Mouse (Mus musculus): ENCODE measurements around the gene Cdr2. TPM values are rescaled to one million over a fixed set of nuclear protein-coding genes. Genes with fewer than 3 reads are reported as not detected.
"Not testable (repeated sequence)": the region's sequence is repeated elsewhere in the genome, so short reads cannot be mapped to it uniquely, and the experiment has no call there.

Gene Cdr2
- polyA plus RNA-seq, 1 experiment from 2014 or later: 12.1 TPM

GRCm38 (mm10) chr7:120960116-120960515, 22.0 kb downstream of the Cdr2 start:
- Histone ChIP-seq H3K4me2 (ENCODE audit: low read depth, low read length) (no peak overlapping the region), H3K4me1 (ENCODE audit: control insufficient read depth, insufficient read depth, low read length) (no peaks in the 10 kb centered on the region), H3K36me3 (ENCODE audit: control insufficient read depth, insufficient read depth) (peaks cover 20% of the 10 kb centered on the region), H3K27me3 (ENCODE audit: control insufficient read depth, insufficient read depth, low read length) (no peaks in the 10 kb centered on the region), H3K9me3 (replicated peaks; ENCODE audit: control insufficient read depth, low read length) (no peaks in the 10 kb centered on the region), H3K9ac (ENCODE audit: low read length) (no peak overlapping the region), H3K4me3 (ENCODE audit: low read length) (no peak overlapping the region), H3K27ac (ENCODE audit: low read length) (no peak overlapping the region)
- WGBS: 92% methylated on average over 2 of the region's 2 CpGs
- no peak for ATAC-seq (replicated peaks; ENCODE audit: extremely low read depth, insufficient read depth, low FRiP score)

- H3K27ac ChIP-seq (ENCODE audit: low read length); H3K27me3 ChIP-seq (ENCODE audit: control insufficient read depth, insufficient read depth, low read length); H3K4me3 ChIP-seq (ENCODE audit: low read length); H3K9me3 ChIP-seq (replicated peaks; ENCODE audit: control insufficient read depth, low read length); H3K4me1 ChIP-seq (ENCODE audit: control insufficient read depth, insufficient read depth, low read length); H3K9ac ChIP-seq (ENCODE audit: low read length); H3K4me2 ChIP-seq (ENCODE audit: low read depth, low read length); ATAC-seq (replicated peaks; ENCODE audit: extremely low read depth, insufficient read depth, low FRiP score): not testable (repeated sequence)
- 82% methylated on average over 7 of the region's 7 CpGs for WGBS
- H3K36me3 ChIP-seq (ENCODE audit: control insufficient read depth, insufficient read depth): peaks cover 21% of the 10 kb centered on the region
These were observed 28.5 kb downstream of the Cdr2 start for GRCm38 (mm10) chr7:120953591-120953990.

GRCm38 (mm10) chr7:120943936-120944509, 38.1 kb downstream of the Cdr2 start:
- no peak overlapping the region for H3K4me2 ChIP-seq (ENCODE audit: low read depth, low read length)
- ATAC-seq (replicated peaks; ENCODE audit: extremely low read depth, insufficient read depth, low FRiP score): no peak
- no peak overlapping the region for H3K9ac ChIP-seq (ENCODE audit: low read length)
- H3K4me1 ChIP-seq (ENCODE audit: control insufficient read depth, insufficient read depth, low read length): no peaks in the 10 kb centered on the region
- no peaks in the 10 kb centered on the region for H3K9me3 ChIP-seq (replicated peaks; ENCODE audit: control insufficient read depth, low read length)
- 70% methylated on average over 8 of the region's 8 CpGs for WGBS
- no peaks in the 10 kb centered on the region for H3K27me3 ChIP-seq (ENCODE audit: control insufficient read depth, insufficient read depth, low read length)
- peaks cover 45% of the 10 kb centered on the region for H3K36me3 ChIP-seq (ENCODE audit: control insufficient read depth, insufficient read depth)
- no peak overlapping the region for H3K27ac ChIP-seq (ENCODE audit: low read length)
- H3K4me3 ChIP-seq (ENCODE audit: low read length): no peak overlapping the region

GRCm38 (mm10) chr7:120942506-120942905, 39.6 kb downstream of the Cdr2 start:
- Histone ChIP-seq H3K27me3 (ENCODE audit: control insufficient read depth, insufficient read depth, low read length) (no peaks in the 10 kb centered on the region), H3K9me3 (replicated peaks; ENCODE audit: control insufficient read depth, low read length) (no peaks in the 10 kb centered on the region), H3K9ac (ENCODE audit: low read length) (no peak overlapping the region), H3K27ac (ENCODE audit: low read length) (no peak overlapping the region), H3K36me3 (ENCODE audit: control insufficient read depth, insufficient read depth) (peaks cover 57% of the 10 kb centered on the region), H3K4me1 (ENCODE audit: control insufficient read depth, insufficient read depth, low read length) (no peaks in the 10 kb centered on the region), H3K4me3 (ENCODE audit: low read length) (no peak overlapping the region), H3K4me2 (ENCODE audit: low read depth, low read length) (no peak overlapping the region)
- 85% methylated on average over 1 of the region's 1 CpGs for WGBS
- no peak for ATAC-seq (replicated peaks; ENCODE audit: extremely low read depth, insufficient read depth, low FRiP score)

- H3K9me3 ChIP-seq (replicated peaks; ENCODE audit: control insufficient read depth, low read length): no peaks in the 10 kb centered on the region
- H3K9ac ChIP-seq (ENCODE audit: low read length): no peak overlapping the region
- H3K4me2 ChIP-seq (ENCODE audit: low read depth, low read length): no peak overlapping the region
- no peak overlapping the region for H3K4me3 ChIP-seq (ENCODE audit: low read length)
- no peaks in the 10 kb centered on the region for H3K27me3 ChIP-seq (ENCODE audit: control insufficient read depth, insufficient read depth, low read length)
- ATAC-seq (replicated peaks; ENCODE audit: extremely low read depth, insufficient read depth, low FRiP score): no peak
- H3K4me1 ChIP-seq (ENCODE audit: control insufficient read depth, insufficient read depth, low read length): no peaks in the 10 kb centered on the region
- 89% methylated on average over 6 of the region's 6 CpGs for WGBS
- no peak overlapping the region for H3K27ac ChIP-seq (ENCODE audit: low read length)
- peaks cover 65% of the 10 kb centered on the region for H3K36me3 ChIP-seq (ENCODE audit: control insufficient read depth, insufficient read depth)
These were observed 40.9 kb downstream of the Cdr2 start for GRCm38 (mm10) chr7:120941214-120941613.

GRCm38 (mm10) chr7:120940343-120940742, 41.8 kb downstream of the Cdr2 start:
- Histone ChIP-seq H3K9me3 (replicated peaks; ENCODE audit: control insufficient read depth, low read length) (no peaks in the 10 kb centered on the region), H3K27me3 (ENCODE audit: control insufficient read depth, insufficient read depth, low read length) (no peaks in the 10 kb centered on the region), H3K27ac (ENCODE audit: low read length) (no peak overlapping the region), H3K4me3 (ENCODE audit: low read length) (no peak overlapping the region), H3K9ac (ENCODE audit: low read length) (no peak overlapping the region), H3K36me3 (ENCODE audit: control insufficient read depth, insufficient read depth) (peaks cover 65% of the 10 kb centered on the region), H3K4me1 (ENCODE audit: control insufficient read depth, insufficient read depth, low read length) (no peaks in the 10 kb centered on the region), H3K4me2 (ENCODE audit: low read depth, low read length) (no peak overlapping the region)
- ATAC-seq (replicated peaks; ENCODE audit: extremely low read depth, insufficient read depth, low FRiP score): no peak
- 90% methylated on average over 12 of the region's 12 CpGs for WGBS

GRCm38 (mm10) chr7:120938206-120938605, 43.9 kb downstream of the Cdr2 start:
- Histone ChIP-seq H3K4me3 (ENCODE audit: low read length) (no peak overlapping the region), H3K9ac (ENCODE audit: low read length) (no peak overlapping the region), H3K4me2 (ENCODE audit: low read depth, low read length) (no peak overlapping the region), H3K4me1 (ENCODE audit: control insufficient read depth, insufficient read depth, low read length) (no peaks in the 10 kb centered on the region), H3K36me3 (ENCODE audit: control insufficient read depth, insufficient read depth) (peaks cover 68% of the 10 kb centered on the region), H3K27ac (ENCODE audit: low read length) (no peak overlapping the region), H3K27me3 (ENCODE audit: control insufficient read depth, insufficient read depth, low read length) (no peaks in the 10 kb centered on the region), H3K9me3 (replicated peaks; ENCODE audit: control insufficient read depth, low read length) (no peaks in the 10 kb centered on the region)
- ATAC-seq (replicated peaks; ENCODE audit: extremely low read depth, insufficient read depth, low FRiP score): no peak
- WGBS: 88% methylated on average over 9 of the region's 9 CpGs

- Histone ChIP-seq H3K9ac (ENCODE audit: low read length) (no peak overlapping the region), H3K27me3 (ENCODE audit: control insufficient read depth, insufficient read depth, low read length) (no peaks in the 10 kb centered on the region), H3K4me1 (ENCODE audit: control insufficient read depth, insufficient read depth, low read length) (no peaks in the 10 kb centered on the region), H3K4me2 (ENCODE audit: low read depth, low read length) (no peak overlapping the region), H3K9me3 (replicated peaks; ENCODE audit: control insufficient read depth, low read length) (no peaks in the 10 kb centered on the region), H3K36me3 (ENCODE audit: control insufficient read depth, insufficient read depth) (peaks cover 60% of the 10 kb centered on the region), H3K4me3 (ENCODE audit: low read length) (no peak overlapping the region), H3K27ac (ENCODE audit: low read length) (no peak overlapping the region)
- ATAC-seq (replicated peaks; ENCODE audit: extremely low read depth, insufficient read depth, low FRiP score): no peak
- WGBS: 78% methylated on average over 4 of the region's 4 CpGs
These were observed 45.6 kb downstream of the Cdr2 start for GRCm38 (mm10) chr7:120936522-120936921.

- Histone ChIP-seq H3K4me1 (ENCODE audit: control insufficient read depth, insufficient read depth, low read length) (no peaks in the 10 kb centered on the region), H3K36me3 (ENCODE audit: control insufficient read depth, insufficient read depth) (peaks cover 53% of the 10 kb centered on the region)
- no peak; the same call in 1 of the 2 replicates for ATAC-seq (replicated peaks; ENCODE audit: extremely low read depth, insufficient read depth, low FRiP score)
These were observed 47.4 kb downstream of the Cdr2 start for GRCm38 (mm10) chr7:120934716-120935115.

More at GRCm38 (mm10) chr7:120934716-120935115, 47.4 kb downstream of the Cdr2 start:
- Histone ChIP-seq H3K4me3 (ENCODE audit: low read length) (no peak overlapping the region), H3K27ac (ENCODE audit: low read length) (no peak overlapping the region), H3K4me2 (ENCODE audit: low read depth, low read length) (no peak overlapping the region), H3K27me3 (ENCODE audit: control insufficient read depth, insufficient read depth, low read length) (no peaks in the 10 kb centered on the region), H3K9me3 (replicated peaks; ENCODE audit: control insufficient read depth, low read length) (no peaks in the 10 kb centered on the region), H3K9ac (ENCODE audit: low read length) (no peak overlapping the region)
- WGBS: 34% methylated on average over 5 of the region's 5 CpGs
